Mouse (Mus musculus) liver, adult 2 months (tissue): ENCODE measurements around the gene Xpnpep3. TPM values are rescaled to one million over a fixed set of nuclear protein-coding genes. Genes with fewer than 3 reads are reported as not detected.

Experiments used
- DNase-seq: peaks from one replicate; pipeline ENCODE4 v3.0.0-alpha.2; 2011; ENCODE audit warnings: low read depth, low spot score; ENCODE audit errors: extremely low read depth
- H3K27ac ChIP-seq: fragments of 200-500 bp; replicated peaks from 2 replicates; pipeline ENCODE4 v1.5.1; 2012; ENCODE audit warnings: low read depth, mild to moderate bottlenecking, control low read depth, inconsistent platforms, low read length; ENCODE audit not compliant: insufficient read depth
- H3K27me3 ChIP-seq: fragments of 200-500 bp; 2 replicates; pipeline ENCODE4 v1.6.1; 2012; ENCODE audit warnings: mild to moderate bottlenecking, moderate library complexity, low read length, inconsistent platforms; ENCODE audit not compliant: control insufficient read depth, insufficient read depth
- H3K36me3 ChIP-seq: fragments of 200-500 bp; 2 replicates; pipeline ENCODE4 v1.6.1; 2012; ENCODE audit warnings: low read length, inconsistent platforms; ENCODE audit not compliant: control insufficient read depth, insufficient read depth
- H3K4me1 ChIP-seq: fragments of 200-500 bp; 2 replicates; pipeline ENCODE4 v1.6.1; 2011; ENCODE audit warnings: low read length; ENCODE audit not compliant: control insufficient read depth, insufficient read depth
- H3K4me3 ChIP-seq: fragments of 200-500 bp; 2 replicates; pipeline ENCODE4 v1.5.1; 2011; ENCODE audit warnings: low read depth, mild to moderate bottlenecking, control low read depth, low read length, moderate library complexity; ENCODE audit not compliant: insufficient read depth
- H3K79me2 ChIP-seq: fragments of 200-500 bp; 2 replicates; pipeline ENCODE4 v1.6.1; 2012; ENCODE audit warnings: inconsistent platforms, mild to moderate bottlenecking, low read length, moderate library complexity; ENCODE audit not compliant: control insufficient read depth, insufficient read depth
- H3K9ac ChIP-seq: fragments of 200-500 bp; 2 replicates; pipeline ENCODE4 v1.6.1; 2012; ENCODE audit warnings: low read depth, mild to moderate bottlenecking, control low read depth, inconsistent platforms, low read length
- CTCF ChIP-seq: fragments of 200-500 bp; IDR thresholded peaks from 2 replicates; pipeline ENCODE4 v1.5.1; 2011; ENCODE audit warnings: low read depth, low read length, control low read depth
- POLR2A ChIP-seq: fragments of 200-500 bp; IDR thresholded peaks from 2 replicates; pipeline ENCODE4 v1.6.1; 2011; ENCODE audit warnings: low read length, control low read depth; ENCODE audit not compliant: insufficient read depth; ENCODE audit errors: extremely low read depth
- WGBS: fragments of 180-500 bp; shearing (Covaris S2); methylation state at CpG from one replicate; pipeline ENCODE4 v1.1.7; 2018; 5-methylcytosine and 5-hydroxymethylcytosine counted together
- polyA plus RNA-seq: library from polyadenylated mRNA; depleted of rRNA; stranded (reverse); fragments of >200 nt; gene quantifications from 2 replicates; pipeline ENCODE4 v1.2.3, GENCODE M21; 2012
- total RNA-seq: library from RNA; depleted of rRNA; stranded (reverse); fragments of >200 nt; gene quantifications from 2 replicates; pipeline ENCODE4 v1.2.3, GENCODE M21; 2014

Gene Xpnpep3
- total and polyA plus RNA-seq, 2 experiments = 6.8 to 8.1 TPM

- no peak overlapping the region; the same call in 1 of the 2 replicates for H3K27ac ChIP-seq
These were observed 65.2 kb downstream of the Xpnpep3 start for GRCm38 (mm10) chr15:81465016-81465660.

GRCm38 (mm10) chr15:81465901-81466737 lies 66.2 kb downstream of the Xpnpep3 start, which contains the start of gene Rbx1:
Gene Rbx1, plus strand, starts transcription at chr15:81466296.
- Histone ChIP-seq H3K27ac (peak within 1 kb of the TSS; percentile 89), H3K79me2 (peaks cover 6% of the 10 kb centered on the region; the same call in 1 of the 2 replicates), H3K4me3 (peak within 1 kb of the TSS; percentile 89), H3K27me3 (no peaks in the 10 kb centered on the region), H3K4me1 (peaks cover 9% of the 10 kb centered on the region; the same call in 1 of the 2 replicates), H3K9ac (peak within 1 kb of the TSS; percentile 80), H3K36me3 (peaks cover 10% of the 10 kb centered on the region)
- peak; percentile 84 for DNase-seq
- under 1% methylated on average over 60 of the region's 62 CpGs for WGBS
- TF ChIP-seq POLR2A (peak; percentile 53; the same call in 1 of the 2 replicates), CTCF (no peak)

More at GRCm38 (mm10) chr15:81465016-81465660, 65.2 kb downstream of the Xpnpep3 start:
- Histone ChIP-seq H3K9ac (peak overlapping the region; percentile 56; the same call in 1 of the 2 replicates), H3K79me2 (peaks cover 6% of the 10 kb centered on the region; the same call in 1 of the 2 replicates), H3K4me1 (peaks cover 9% of the 10 kb centered on the region; the same call in 1 of the 2 replicates), H3K4me3 (peak overlapping the region; percentile 89; the same call in 1 of the 2 replicates), H3K27me3 (no peaks in the 10 kb centered on the region), H3K36me3 (peaks cover 6% of the 10 kb centered on the region)
- no peak for DNase-seq
- 72% methylated on average over 12 of the region's 12 CpGs for WGBS
- no peak for TF ChIP-seq CTCF
- no peak for TF ChIP-seq POLR2A

- Histone ChIP-seq H3K36me3 (peaks cover 16% of the 10 kb centered on the region), H3K27ac (peak overlapping the region; percentile 33; the same call in 1 of the 2 replicates), H3K9ac (peak overlapping the region; percentile 79), H3K27me3 (no peaks in the 10 kb centered on the region), H3K4me3 (peak overlapping the region; percentile 82), H3K79me2 (peaks cover 6% of the 10 kb centered on the region; the same call in 1 of the 2 replicates), H3K4me1 (peaks cover 9% of the 10 kb centered on the region; the same call in 1 of the 2 replicates)
- WGBS = 1% methylated on average over 15 of the region's 15 CpGs
- no peak for TF ChIP-seq POLR2A
- TF ChIP-seq CTCF = no peak
- DNase-seq = no peak
These were observed 66.8 kb downstream of the Xpnpep3 start for GRCm38 (mm10) chr15:81466738-81467113.

GRCm38 (mm10) chr15:81470735-81471134 lies 70.8 kb downstream of the Xpnpep3 start:
- TF ChIP-seq CTCF (no peak), POLR2A (no peak)
- peaks cover 42% of the 10 kb centered on the region for H3K36me3 ChIP-seq
- H3K4me1 ChIP-seq = peaks cover 9% of the 10 kb centered on the region; the same call in 1 of the 2 replicates
- no peak overlapping the region for H3K27ac ChIP-seq
- peaks cover 6% of the 10 kb centered on the region; the same call in 1 of the 2 replicates for H3K79me2 ChIP-seq
- H3K27me3 ChIP-seq = no peaks in the 10 kb centered on the region
- no peak for DNase-seq
- H3K4me3 ChIP-seq = no peak overlapping the region
- H3K9ac ChIP-seq = no peak overlapping the region
- WGBS = 90% methylated on average over 8 of the region's 8 CpGs

- H3K36me3 ChIP-seq = peaks cover 42% of the 10 kb centered on the region
- peaks cover 2% of the 10 kb centered on the region; the same call in 1 of the 2 replicates for H3K79me2 ChIP-seq
- no peaks in the 10 kb centered on the region for H3K27me3 ChIP-seq
- TF ChIP-seq POLR2A = no peak
- no peak for TF ChIP-seq CTCF
- DNase-seq = no peak
- H3K4me1 ChIP-seq = peaks cover 6% of the 10 kb centered on the region; the same call in 1 of the 2 replicates
- H3K9ac ChIP-seq = no peak overlapping the region
- H3K4me3 ChIP-seq = no peak overlapping the region
- WGBS = 93% methylated on average over 5 of the region's 5 CpGs
- no peak overlapping the region for H3K27ac ChIP-seq
These were observed 72.3 kb downstream of the Xpnpep3 start for GRCm38 (mm10) chr15:81472256-81472655.
